Mouse (Mus musculus): Measurements from ENCODE around the gene Noct.
"Not testable (repeated sequence)": the region's sequence is repeated elsewhere in the genome, so short reads cannot be mapped to it uniquely, and the experiment has no call there.

Gene Noct

GRCm38 (mm10) chr3:51224363-51225225, at the start of gene Noct:
Gene Noct (plus strand): TSS chr3:51224447.
- DNase-seq (ENCODE audit: low spot score in 2 of 2): peak; percentile 82 to 89

DNA sequence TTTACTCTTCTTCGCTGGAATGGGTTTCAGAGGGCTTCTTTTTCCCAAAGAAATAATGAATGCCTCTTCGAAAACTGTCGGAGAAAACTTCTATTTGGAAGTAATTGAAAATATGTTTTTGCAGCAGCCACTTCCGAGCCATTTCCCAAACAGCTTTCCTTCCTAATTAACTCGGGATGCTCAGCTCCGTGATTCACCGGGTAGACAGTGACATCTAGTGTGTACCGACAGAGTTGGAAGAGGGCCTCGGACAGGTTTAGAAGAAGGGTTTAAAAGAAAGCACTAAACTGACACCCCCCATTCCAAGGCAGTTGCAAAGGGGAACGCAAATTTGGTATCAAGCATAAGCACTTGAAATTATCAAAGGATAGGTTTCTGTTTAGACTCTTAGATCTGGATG, 46.1 kb upstream of the Noct start:
- no peak for DNase-seq (ENCODE audit: low spot score in 2 of 2)

GRCm38 (mm10) chr3:51179460-51180146, 44.6 kb upstream of the Noct start:
- DNase-seq (ENCODE audit: low spot score in 2 of 2): no peak

DNA sequence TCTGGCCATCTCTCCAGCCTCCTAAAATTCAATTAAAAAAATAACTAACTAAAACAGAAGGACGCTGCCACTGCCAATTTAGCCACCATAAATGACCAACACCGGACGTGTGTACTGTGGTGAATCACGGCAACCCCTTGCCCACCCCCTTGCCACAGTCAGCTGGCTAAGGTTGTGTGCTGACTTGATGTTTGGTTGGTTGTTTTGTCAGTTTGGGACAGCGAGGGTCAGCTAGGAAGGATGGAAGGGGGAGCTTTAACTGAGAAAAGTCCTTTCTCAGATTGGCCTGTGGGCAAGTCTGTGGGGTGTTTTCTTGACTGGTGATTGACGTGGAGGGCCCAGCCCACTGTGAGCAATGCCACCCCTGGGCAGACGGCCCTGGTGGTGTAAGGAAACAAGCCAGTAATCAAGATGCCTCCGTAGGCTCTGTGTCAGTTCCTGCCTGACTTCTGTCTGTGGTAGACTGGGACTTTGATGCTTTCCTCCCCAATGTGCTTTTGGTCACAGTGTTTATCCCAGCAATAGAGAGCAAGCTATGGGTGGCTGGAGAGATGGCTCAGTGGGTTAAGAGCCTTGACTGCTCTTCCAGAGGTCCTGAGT, 43.8 kb upstream of the Noct start:
- DNase-seq (ENCODE audit: low spot score in 2 of 2): no peak

GRCm38 (mm10) chr3:51182455-51182854, 41.8 kb upstream of the Noct start:
- no peak for DNase-seq (ENCODE audit: low spot score in 2 of 2)

DNA sequence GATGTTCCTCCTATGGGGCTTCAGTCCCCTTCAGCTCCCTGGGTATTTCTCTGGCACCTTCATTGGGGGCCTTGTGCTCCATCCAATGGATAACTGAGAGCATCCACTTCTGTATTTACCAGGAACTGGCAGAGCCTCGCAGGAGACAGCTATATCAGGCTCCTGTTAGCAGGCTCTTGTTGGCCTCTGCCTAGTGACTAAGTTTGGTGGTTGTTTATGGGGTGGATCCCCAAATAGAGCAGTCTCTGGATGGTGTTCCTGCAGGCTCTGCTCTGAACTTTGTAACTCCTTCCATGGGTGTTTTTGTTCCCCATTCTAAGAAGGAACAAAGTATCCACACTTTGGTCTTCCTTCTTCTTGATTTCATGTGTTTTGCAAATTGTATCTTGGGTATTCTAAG, 40.7 kb upstream of the Noct start:
- not testable (repeated sequence) for DNase-seq (ENCODE audit: low spot score in 2 of 2)

GRCm38 (mm10) chr3:51183967-51184366, 40.3 kb upstream of the Noct start:
- not testable (repeated sequence) for DNase-seq (ENCODE audit: low spot score in 2 of 2)

- DNase-seq (ENCODE audit: low spot score in 2 of 2): no peak
Measured at GRCm38 (mm10) chr3:51184715-51185114, 39.5 kb upstream of the Noct start.

DNA sequence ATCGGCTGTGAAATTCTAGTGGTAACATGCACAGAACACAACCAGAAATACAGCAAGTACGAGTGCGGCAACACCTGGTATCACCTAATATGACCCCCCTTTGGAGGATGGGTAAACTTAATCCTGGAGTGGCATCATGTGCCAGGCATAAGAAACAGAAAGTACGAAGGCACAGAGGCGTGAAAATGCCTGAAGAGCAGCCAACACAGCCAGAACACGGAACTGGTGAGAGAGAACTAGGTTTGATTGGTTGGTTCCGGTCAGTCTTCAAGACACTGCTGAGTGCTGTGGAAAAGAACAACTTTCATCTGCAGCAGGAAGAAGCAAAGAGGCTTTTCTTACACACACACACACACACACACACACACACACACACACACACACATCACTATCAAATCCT, 38.8 kb upstream of the Noct start:
- no peak for DNase-seq (ENCODE audit: low spot score in 2 of 2)

DNA sequence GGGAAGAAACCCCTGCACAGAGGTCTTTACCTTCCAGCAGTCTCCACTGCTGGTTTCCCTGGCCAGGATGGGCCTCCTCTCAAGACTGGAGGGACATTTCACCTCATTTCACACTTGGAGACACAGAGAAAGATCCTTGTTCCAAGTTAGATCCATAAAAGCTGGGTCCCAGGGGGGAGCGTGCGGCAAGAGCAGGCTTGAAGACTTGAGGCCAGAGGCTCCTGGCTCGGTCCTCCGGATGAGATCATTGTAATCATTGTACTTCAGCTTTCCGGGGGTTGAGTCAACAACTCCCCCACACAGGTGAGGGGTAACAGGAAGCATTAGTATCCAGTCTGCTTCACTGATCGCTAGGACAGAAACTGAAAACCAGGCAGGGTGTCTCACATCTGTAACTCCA, 30.2 kb upstream of the Noct start:
- DNase-seq (ENCODE audit: low spot score in 2 of 2): no peak

DNA sequence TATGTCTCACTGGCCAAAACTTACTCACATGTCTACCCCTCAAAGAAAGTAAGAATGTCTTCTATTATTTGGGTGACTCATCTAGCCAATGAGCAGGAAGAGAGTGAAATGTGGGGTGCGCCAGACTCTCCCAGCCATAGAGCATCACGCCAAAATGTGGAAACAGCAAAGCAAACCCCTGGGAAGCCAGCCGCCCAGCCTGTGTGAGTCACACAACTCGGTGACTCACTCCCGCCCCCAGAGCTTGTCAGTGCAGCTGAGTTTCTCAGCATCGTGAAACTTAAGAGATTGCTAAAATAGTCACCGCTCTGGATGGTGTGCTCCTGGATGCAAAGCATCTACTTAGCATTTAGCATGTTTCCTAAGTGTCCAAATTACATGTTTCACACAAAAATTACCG, 28.9 kb upstream of the Noct start:
- peak; percentile 53 to 75 for DNase-seq (ENCODE audit: low spot score in 2 of 2)

- peak; percentile 32 for DNase-seq (ENCODE audit: low spot score in 2 of 2)
Measured at GRCm38 (mm10) chr3:51195736-51196135, 28.5 kb upstream of the Noct start.

- DNase-seq (ENCODE audit: low spot score in 2 of 2): no peak
Measured at GRCm38 (mm10) chr3:51196724-51197111, 27.5 kb upstream of the Noct start.

- DNase-seq (ENCODE audit: low spot score in 2 of 2): peak in 1 of 2 experiments; percentile 26
Measured at GRCm38 (mm10) chr3:51197112-51197731, 27.0 kb upstream of the Noct start.

DNA sequence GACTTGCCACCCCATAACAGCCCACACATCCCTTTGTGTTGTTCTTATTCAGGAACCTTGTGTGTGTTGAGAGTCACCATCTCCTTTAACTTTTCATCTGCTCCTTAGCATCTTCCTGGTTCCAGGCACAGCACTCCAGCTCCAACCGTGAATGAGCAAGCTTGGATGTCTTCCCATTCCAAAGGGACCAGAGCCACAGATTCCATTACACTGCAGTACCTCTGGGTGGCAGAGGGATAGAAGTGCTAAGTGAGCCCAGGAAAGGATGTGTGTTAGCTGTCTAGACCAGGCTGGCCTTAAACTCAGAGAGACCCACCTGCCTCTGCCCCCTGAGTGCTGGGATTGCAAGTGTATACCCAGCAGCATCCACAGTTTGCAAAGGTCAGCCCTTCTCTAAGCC, 26.0 kb upstream of the Noct start:
- no peak for DNase-seq (ENCODE audit: low spot score in 2 of 2)

- DNase-seq (ENCODE audit: low spot score in 2 of 2): no peak
Measured at GRCm38 (mm10) chr3:51199130-51199529, 25.1 kb upstream of the Noct start.

DNA sequence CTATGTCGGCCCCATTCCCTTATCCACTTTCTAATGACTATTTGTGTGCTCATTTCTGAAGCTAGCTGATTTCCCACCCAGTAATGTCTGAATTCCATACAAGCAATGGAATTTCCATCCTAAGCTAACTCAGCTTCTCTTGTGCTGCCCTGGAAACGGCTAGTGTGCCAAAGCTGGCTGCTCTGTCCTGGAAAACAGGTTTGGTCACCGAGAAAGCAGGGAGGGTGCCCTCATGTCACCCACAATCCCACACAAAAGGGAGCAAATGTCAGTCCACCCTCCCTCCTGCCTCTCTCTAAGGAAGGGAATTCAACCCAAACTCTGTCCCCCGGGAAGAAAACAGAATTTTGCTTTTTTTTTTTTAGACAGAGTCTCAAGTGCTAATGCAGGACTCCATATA, 23.9 kb upstream of the Noct start:
- DNase-seq (ENCODE audit: low spot score in 2 of 2): no peak

GRCm38 (mm10) chr3:51200894-51201293, 23.4 kb upstream of the Noct start:
- DNase-seq (ENCODE audit: low spot score in 2 of 2): no peak

GRCm38 (mm10) chr3:51201986-51202385, 22.3 kb upstream of the Noct start:
- DNase-seq (ENCODE audit: low spot score in 2 of 2): no peak

DNA sequence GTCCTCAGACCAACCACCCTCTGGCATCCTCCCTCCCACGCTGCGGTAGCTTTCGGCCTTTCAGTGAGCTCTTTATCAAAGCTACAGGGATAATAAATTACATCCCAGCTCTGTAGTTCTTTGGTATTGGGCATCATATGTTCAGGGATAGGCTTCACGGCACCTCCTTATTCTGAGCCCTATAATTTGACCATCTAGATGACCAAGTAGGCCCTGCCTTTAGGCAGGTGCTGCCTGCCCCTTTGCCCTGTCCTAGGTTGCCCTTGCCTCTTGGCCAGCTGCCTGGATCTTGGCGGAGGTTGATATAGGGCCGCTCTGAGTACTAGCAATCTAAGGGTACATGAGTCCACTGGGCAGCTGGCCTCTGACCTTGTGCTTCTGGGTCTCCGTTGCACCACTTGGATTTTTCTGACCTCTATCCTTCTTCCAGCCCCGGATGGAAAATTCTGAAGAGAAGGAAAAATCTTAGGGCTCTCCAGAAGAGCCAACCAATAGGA, 21.7 kb upstream of the Noct start:
- no peak for DNase-seq (ENCODE audit: low spot score in 2 of 2)

- DNase-seq (ENCODE audit: low spot score in 2 of 2): no peak
Measured at GRCm38 (mm10) chr3:51203906-51204305, 20.3 kb upstream of the Noct start.

GRCm38 (mm10) chr3:51204441-51204840, 19.8 kb upstream of the Noct start:
- no peak for DNase-seq (ENCODE audit: low spot score in 2 of 2)

Data from frontal cortex, postnatal 10 days (tissue).